Mouse (Mus musculus): Measurements from ENCODE around the gene Mettl8. TPM values are rescaled to one million over a fixed set of nuclear protein-coding genes. Genes with fewer than 3 reads are reported as not detected.

The Mettl8 gene
- 11.6 and 13.3 TPM in 2 replicates for polyA plus RNA-seq (2016; fragmentation: Nextera tagmentation; extraction: Ambion mirVana)

DNA sequence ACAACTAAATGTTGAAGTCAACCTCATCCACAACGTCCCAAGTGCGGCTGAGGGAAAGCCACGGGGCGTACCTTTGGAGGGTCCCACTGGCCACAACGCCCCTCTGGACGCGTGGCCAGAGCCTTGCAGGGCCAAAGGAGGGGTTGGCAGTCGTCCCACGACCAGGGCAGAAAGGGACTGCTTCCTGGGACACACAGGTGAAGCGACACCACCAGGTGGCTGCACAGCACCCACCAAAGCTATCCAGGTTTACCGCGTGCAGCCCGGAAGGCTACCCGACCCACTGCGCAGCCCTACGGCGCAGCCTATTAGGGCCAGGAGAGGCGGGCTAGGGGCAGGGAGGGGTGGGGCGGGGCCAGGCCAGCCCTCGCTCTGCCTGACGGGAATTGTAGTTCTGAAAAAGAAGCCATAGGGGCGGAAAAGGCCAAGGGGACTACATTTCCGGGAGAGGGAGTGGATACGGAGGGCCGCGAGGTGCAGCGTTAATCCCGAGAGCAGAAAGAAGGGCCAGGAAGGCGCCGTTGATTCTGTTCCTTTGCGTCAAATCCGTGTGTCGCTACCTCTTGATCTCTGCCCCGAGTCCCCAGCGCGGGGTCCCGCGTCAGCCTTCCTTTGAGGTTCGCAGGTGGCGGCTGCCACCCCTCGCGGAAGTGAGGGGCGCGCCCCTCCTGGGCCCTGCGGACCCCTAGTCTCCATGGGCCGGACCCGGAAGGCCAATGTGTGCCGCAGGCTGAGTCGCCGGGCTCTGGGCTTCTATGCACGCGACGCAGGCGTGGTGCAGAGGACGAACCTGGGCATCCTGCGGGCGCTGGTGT is at the start of gene Mettl8, which contains the start of gene Dcaf17:
Mettl8 (minus strand) TSS at position 284 of the 815 bp plus-strand sequence.
Dcaf17 (plus strand) TSS at position 29 of the 815 bp plus-strand sequence.
- Histone ChIP-seq H3K9ac (peak within 1 kb of the TSS; percentile 87), H3K4me2 (peak within 1 kb of the TSS; percentile 67), H3K4me1 (replicated peaks) (peaks cover 11% of the 10 kb centered on the region), H3K27ac (ENCODE audit: poor library complexity, severe bottlenecking) (peak within 1 kb of the TSS; percentile 92), H3K36me3 (peaks cover 16% of the 10 kb centered on the region), H3K4me3 (peak within 1 kb of the TSS; percentile 72), H3K9me3 (replicated peaks) (no peaks in the 10 kb centered on the region), H3K27me3 (replicated peaks) (no peaks in the 10 kb centered on the region)
- WGBS = under 1% methylated on average over 57 of the region's 57 CpGs
- peak; percentile 99 for ATAC-seq (ENCODE audit: insufficient number of reproducible peaks, low FRiP score)

DNA sequence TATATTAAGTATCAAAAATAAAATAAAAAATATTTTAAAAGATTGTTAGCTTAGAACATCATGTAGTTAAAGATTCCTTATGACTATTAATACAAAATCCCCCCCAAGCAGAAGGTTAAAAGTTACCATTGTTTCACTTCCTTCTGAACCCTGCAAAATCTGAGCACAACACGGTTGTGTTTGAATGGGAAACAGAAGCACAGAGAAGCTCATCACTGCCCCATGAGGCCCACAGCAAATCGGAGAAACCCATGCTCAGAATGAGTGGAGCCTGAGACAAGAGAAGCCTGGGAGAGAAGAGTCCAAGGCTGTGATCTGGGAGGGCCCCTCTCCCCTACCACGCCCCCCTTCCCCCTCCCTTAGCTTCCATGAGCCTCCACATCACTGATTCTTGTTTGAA is 49.3 kb upstream of the Mettl8 start:
- Histone ChIP-seq H3K27me3 (replicated peaks) (no peaks in the 10 kb centered on the region), H3K4me3 (no peak overlapping the region), H3K36me3 (peaks cover 5% of the 10 kb centered on the region), H3K9ac (no peak overlapping the region), H3K4me1 (replicated peaks) (peaks cover 8% of the 10 kb centered on the region), H3K27ac (ENCODE audit: poor library complexity, severe bottlenecking) (no peak overlapping the region), H3K4me2 (no peak overlapping the region), H3K9me3 (replicated peaks) (no peaks in the 10 kb centered on the region; the same call in 1 of the 2 replicates)
- no peak for ATAC-seq (ENCODE audit: insufficient number of reproducible peaks, low FRiP score)
- WGBS = 61% methylated on average over 3 of the region's 3 CpGs

DNA sequence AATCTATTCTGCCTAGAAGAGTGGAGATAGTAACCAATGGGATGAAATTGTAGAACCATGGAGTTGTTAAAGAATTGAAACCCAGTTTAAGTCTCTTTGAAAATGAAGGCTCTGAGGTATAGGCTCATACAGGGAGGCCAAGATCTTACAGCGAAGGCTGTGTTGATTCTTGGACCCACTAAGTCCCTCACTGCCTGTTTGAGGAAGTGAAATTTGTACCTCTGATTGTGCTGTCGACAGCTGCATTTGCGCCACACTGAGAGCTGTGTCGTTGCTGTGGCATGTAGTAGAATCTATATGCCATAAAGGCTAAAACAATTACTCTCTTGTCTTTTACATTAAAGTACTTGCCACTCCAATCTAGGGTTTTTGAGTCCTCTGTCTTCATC is 47.9 kb upstream of the Mettl8 start:
- Histone ChIP-seq H3K9ac (no peak overlapping the region), H3K27ac (ENCODE audit: poor library complexity, severe bottlenecking) (no peak overlapping the region), H3K27me3 (replicated peaks) (no peaks in the 10 kb centered on the region), H3K4me1 (replicated peaks) (peaks cover 8% of the 10 kb centered on the region), H3K4me2 (no peak overlapping the region), H3K4me3 (no peak overlapping the region), H3K36me3 (peaks cover 11% of the 10 kb centered on the region), H3K9me3 (replicated peaks) (no peaks in the 10 kb centered on the region; the same call in 1 of the 2 replicates)
- no peak for ATAC-seq (ENCODE audit: insufficient number of reproducible peaks, low FRiP score)
- WGBS = 62% methylated on average over 4 of the region's 4 CpGs

DNA sequence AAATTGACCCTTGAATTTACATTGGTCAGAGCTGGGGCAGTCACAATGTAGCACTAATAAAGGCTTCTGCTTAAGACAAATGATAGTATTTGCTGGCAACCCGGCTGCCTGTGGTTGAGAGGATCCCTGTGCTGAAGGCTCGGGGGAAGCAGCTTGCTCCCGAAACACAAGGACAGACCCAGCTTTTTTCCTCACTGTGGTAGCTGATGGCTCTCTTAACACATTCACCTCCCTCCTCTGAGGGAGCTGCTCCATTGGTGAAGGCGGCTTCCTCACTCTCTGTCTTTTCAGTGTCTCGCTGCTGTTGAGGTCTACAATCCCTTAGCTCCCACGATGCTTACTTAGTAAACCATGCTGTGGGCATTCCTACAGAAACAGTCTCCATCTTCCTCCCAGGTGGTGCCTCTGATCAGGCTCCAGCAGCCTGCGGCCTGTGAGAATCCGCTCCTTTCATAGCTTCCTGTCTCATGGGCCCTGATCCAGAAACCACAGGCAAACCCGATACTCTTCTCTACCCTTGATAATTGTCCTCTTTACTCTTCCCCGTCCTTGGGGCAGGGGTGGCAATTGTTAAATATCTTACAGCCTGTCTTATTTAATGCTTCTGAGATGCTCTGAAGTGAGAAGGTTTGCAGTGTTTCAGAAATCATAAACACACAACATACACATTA is 47.4 kb upstream of the Mettl8 start:
- H3K4me2 ChIP-seq = no peak overlapping the region
- no peaks in the 10 kb centered on the region; the same call in 1 of the 2 replicates for H3K9me3 ChIP-seq (replicated peaks)
- no peak overlapping the region for H3K9ac ChIP-seq
- H3K27ac ChIP-seq (ENCODE audit: poor library complexity, severe bottlenecking) = no peak overlapping the region
- H3K36me3 ChIP-seq = peaks cover 11% of the 10 kb centered on the region
- H3K27me3 ChIP-seq (replicated peaks) = no peaks in the 10 kb centered on the region
- peaks cover 8% of the 10 kb centered on the region for H3K4me1 ChIP-seq (replicated peaks)
- no peak for ATAC-seq (ENCODE audit: insufficient number of reproducible peaks, low FRiP score)
- H3K4me3 ChIP-seq = no peak overlapping the region
- WGBS = 74% methylated on average over 10 of the region's 10 CpGs

DNA sequence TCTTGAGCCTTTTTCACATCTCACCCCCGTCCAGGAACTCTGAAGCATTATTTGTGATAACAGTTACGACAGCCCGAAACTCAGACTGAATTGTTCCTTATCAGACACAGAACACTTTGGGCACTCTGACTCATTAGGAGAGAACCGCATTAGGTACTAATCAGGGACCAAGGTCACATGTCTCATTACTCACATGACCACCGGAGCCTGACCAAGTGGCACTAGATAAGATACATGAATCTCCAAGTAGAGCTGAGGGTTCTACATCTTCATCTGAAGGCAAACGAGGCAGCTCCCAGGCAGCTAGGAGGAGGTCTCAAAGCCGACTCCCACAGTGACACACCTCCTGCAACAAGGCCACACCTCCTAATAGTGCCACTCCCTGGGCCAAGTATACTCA is 40.8 kb upstream of the Mettl8 start:
- Histone ChIP-seq H3K9ac (no peak overlapping the region), H3K27me3 (replicated peaks) (no peaks in the 10 kb centered on the region), H3K36me3 (peaks cover 24% of the 10 kb centered on the region), H3K4me3 (no peak overlapping the region), H3K9me3 (replicated peaks) (no peaks in the 10 kb centered on the region), H3K4me1 (replicated peaks) (peaks cover 9% of the 10 kb centered on the region), H3K27ac (ENCODE audit: poor library complexity, severe bottlenecking) (peak overlapping the region; percentile 0; the same call in 1 of the 2 replicates), H3K4me2 (0 out of 2 replicates have a peak overlapping the region, but pooled peaks have one; percentile 0)
- peak; percentile 63 for ATAC-seq (ENCODE audit: insufficient number of reproducible peaks, low FRiP score)
- WGBS = 8% methylated on average over 7 of the region's 7 CpGs

DNA sequence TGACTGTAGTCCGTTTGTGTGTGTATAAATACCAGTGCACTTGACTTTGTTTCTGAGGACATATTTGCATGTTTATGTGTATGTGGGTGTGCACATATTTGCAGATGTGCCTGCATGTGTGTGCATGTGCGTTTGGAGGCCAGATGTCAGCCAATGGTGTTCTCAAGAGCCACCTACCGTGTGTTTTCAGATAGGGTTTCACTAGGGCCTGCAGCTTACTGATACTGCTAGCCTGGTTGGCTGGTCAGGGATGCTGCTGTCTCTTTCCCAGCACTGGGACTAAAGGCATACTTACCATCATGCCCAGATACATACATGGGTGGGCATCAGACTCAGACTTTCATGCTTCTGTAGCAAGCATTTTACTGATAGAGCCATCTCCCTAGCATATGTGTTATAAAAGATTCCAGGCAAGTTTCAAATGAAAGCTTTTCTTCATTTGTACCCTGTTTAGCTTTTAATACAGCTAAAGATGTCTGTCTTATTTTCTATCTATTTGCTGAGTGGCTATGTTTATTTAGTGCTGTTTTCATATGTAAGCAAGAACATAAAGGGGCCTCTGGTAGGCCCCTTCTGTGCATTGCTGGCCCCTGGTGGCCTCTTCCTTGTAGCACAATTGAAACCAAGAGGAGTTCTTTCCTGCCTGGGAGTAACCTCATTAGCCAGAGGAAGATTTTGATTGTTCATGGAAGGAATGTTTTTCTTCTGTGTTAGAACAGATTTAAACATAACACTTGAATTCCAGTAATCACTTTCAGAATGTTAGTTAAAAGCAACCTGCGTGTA is 35.5 kb upstream of the Mettl8 start:
- no peak for ATAC-seq (ENCODE audit: insufficient number of reproducible peaks, low FRiP score)
- Histone ChIP-seq H3K27ac (ENCODE audit: poor library complexity, severe bottlenecking) (no peak overlapping the region), H3K27me3 (replicated peaks) (no peaks in the 10 kb centered on the region), H3K36me3 (peaks cover 42% of the 10 kb centered on the region), H3K4me2 (no peak overlapping the region), H3K4me3 (no peak overlapping the region), H3K4me1 (replicated peaks) (peaks cover 4% of the 10 kb centered on the region), H3K9ac (no peak overlapping the region), H3K9me3 (replicated peaks) (no peaks in the 10 kb centered on the region)
- WGBS = 78% methylated on average over 4 of the region's 4 CpGs

DNA sequence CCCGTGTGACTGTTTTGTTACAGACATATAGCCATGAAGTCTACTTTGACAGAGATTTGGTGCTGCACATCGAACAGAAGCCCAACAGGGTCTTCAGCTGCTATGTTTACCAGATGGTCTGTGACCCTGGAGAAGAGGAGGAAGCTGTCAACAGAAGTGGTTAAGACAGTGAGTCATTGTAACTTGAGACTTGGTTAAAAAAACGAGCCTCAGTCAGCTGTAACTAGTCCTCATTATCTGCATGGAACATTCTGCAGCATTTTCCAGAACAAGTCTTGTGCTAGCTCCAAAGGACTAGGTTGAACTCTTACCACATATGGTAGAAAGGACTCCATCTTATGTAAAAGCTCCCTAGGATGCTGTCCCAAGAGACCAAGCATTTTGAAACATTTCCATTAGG is 34.4 kb upstream of the Mettl8 start:
- no peak overlapping the region for H3K9ac ChIP-seq
- no peak overlapping the region for H3K27ac ChIP-seq (ENCODE audit: poor library complexity, severe bottlenecking)
- 0 out of 2 replicates have a peak, but pooled peaks cover 2% of the 10 kb centered on the region for H3K4me1 ChIP-seq (replicated peaks)
- H3K4me3 ChIP-seq = no peak overlapping the region
- no peaks in the 10 kb centered on the region for H3K27me3 ChIP-seq (replicated peaks)
- no peak overlapping the region for H3K4me2 ChIP-seq
- H3K36me3 ChIP-seq = peaks cover 42% of the 10 kb centered on the region
- ATAC-seq (ENCODE audit: insufficient number of reproducible peaks, low FRiP score) = no peak
- no peaks in the 10 kb centered on the region for H3K9me3 ChIP-seq (replicated peaks)
- WGBS = 56% methylated on average over 3 of the region's 3 CpGs

DNA sequence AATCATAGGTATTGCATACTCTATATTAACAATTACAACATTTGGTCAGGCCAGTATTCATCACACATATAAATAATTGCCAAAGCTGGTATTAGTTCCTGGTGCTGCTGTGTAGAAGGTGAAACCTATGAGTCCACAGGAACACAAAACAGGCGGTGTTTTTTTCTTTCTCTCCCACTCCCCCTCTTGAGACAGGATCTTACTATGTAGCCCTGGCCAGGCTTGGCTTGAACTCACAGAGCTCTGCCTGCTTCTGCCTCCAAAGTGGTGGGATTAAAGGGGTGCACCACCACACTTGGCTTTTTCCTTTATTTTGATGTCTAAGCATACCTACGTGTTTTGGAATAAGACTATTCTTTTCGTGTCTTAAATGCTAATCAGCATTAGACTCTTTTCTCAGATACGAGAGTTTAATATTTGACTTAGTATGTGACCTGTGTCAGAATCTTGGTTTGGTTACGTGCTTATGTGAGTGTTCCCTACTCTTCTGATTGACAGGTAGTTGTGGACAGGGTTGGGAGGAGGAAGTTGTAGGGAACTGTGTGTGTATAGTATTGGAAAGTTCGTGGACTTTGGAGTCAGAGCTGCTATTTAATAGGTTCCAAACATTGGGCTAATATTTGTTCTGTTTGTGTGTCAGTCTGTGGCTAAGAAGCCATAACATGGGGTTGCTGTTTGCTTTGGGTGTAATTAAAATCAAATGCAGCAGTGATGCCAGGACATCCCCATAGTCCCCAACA is 28.2 kb upstream of the Mettl8 start:
- no peak for ATAC-seq (ENCODE audit: insufficient number of reproducible peaks, low FRiP score)
- Histone ChIP-seq H3K4me3 (no peak overlapping the region), H3K36me3 (peaks cover 41% of the 10 kb centered on the region), H3K9ac (no peak overlapping the region), H3K27ac (ENCODE audit: poor library complexity, severe bottlenecking) (no peak overlapping the region), H3K4me1 (replicated peaks) (no peaks in the 10 kb centered on the region), H3K4me2 (no peak overlapping the region), H3K27me3 (replicated peaks) (no peaks in the 10 kb centered on the region), H3K9me3 (replicated peaks) (no peaks in the 10 kb centered on the region)
- WGBS = 92% methylated on average over 6 of the region's 6 CpGs

DNA sequence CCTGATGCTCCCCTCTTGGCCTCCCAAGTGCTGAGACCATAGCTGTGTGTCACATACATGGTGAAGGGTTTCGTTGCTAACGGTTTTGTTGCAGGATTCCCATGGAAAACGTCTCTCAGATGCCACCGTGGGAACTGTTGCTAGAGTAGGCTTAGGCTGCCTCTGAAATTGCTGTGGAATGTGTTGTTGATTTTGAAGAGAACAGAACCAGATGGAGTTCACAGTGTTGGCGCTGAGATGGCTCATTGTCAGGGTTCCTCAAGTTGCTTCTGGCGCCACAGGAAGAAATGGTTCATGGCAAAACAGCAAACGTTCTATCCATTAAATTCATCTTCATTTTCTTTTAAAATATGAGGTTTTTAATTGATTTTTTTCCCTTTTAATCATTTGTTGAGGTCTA is 27.0 kb upstream of the Mettl8 start:
- no peaks in the 10 kb centered on the region for H3K9me3 ChIP-seq (replicated peaks)
- H3K27ac ChIP-seq (ENCODE audit: poor library complexity, severe bottlenecking) = no peak overlapping the region
- H3K9ac ChIP-seq = no peak overlapping the region
- H3K4me1 ChIP-seq (replicated peaks) = no peaks in the 10 kb centered on the region
- 90% methylated on average over 7 of the region's 7 CpGs for WGBS
- peaks cover 31% of the 10 kb centered on the region for H3K36me3 ChIP-seq
- no peak overlapping the region for H3K4me2 ChIP-seq
- no peak for ATAC-seq (ENCODE audit: insufficient number of reproducible peaks, low FRiP score)
- H3K4me3 ChIP-seq = no peak overlapping the region
- H3K27me3 ChIP-seq (replicated peaks) = no peaks in the 10 kb centered on the region

DNA sequence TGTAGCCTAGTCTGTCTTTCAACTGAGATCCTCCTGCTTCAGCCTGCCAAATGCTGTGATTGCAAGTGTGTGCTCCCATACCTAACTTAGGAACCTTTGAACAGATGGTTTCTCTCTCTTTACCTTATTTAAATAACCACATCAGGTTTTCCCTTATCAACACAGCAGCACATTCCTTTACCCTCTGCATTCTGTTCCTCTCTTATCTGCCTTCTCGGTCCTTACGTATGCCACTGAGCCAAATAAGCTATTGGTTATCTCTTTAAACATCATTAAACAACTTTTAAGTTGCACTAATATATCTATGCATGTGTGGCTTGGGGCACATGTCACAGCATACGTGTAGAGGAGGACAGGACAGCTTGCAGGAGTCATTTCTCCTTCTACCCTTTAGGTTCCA is 18.4 kb upstream of the Mettl8 start:
- H3K27ac ChIP-seq (ENCODE audit: poor library complexity, severe bottlenecking) = no peak overlapping the region

More for the DNA sequence above, 18.4 kb upstream of the Mettl8 start:
- 39% methylated on average over 3 of the region's 3 CpGs for WGBS
- no peaks in the 10 kb centered on the region for H3K27me3 ChIP-seq (replicated peaks)
- H3K9me3 ChIP-seq (replicated peaks) = no peaks in the 10 kb centered on the region
- H3K4me1 ChIP-seq (replicated peaks) = no peaks in the 10 kb centered on the region
- no peak overlapping the region for H3K4me3 ChIP-seq
- H3K4me2 ChIP-seq = no peak overlapping the region
- ATAC-seq (ENCODE audit: insufficient number of reproducible peaks, low FRiP score) = no peak
- no peak overlapping the region for H3K9ac ChIP-seq
- peaks cover 15% of the 10 kb centered on the region for H3K36me3 ChIP-seq

All from heart, embryonic 12.5 days (tissue).